Mouse (Mus musculus): Measurements from ENCODE around the gene Nt5dc3.

GRCm38 (mm10) chr10:86757724-86758123 is 21.1 kb upstream of the Nt5dc3 start:
- TF ChIP-seq ZNF384 (IDR thresholded peaks at IDR 0.05; ENCODE audit: low read depth, low read length) = no peak
- no peak for TF ChIP-seq CHD2 (IDR thresholded peaks at IDR 0.05; ENCODE audit: low read depth, low read length)
- TF ChIP-seq ZC3H11A (IDR thresholded peaks at IDR 0.05; ENCODE audit: borderline replicate concordance, low read depth, low read length) = no peak
